21 mouse cellular contexts compared by ENCODE assay signal in genomic region chr5:132467364-132467743, GRCm38 (mm10).
"Had no signal": no experiment of that assay in that cellular context is flagged by ENCODE, and none has a peak within 500 bp of the region (broad histone marks: within the 10 kb centered on the region; RNA-seq: fewer than 3 reads in every experiment).

No protein-coding gene starts in this region.

- H3K36me3 ChIP-seq: forebrain, embryonic 15.5 days; hindbrain, embryonic 13.5 days; hindbrain, embryonic 15.5 days; kidney, embryonic 15.5 days; limb, embryonic 13.5 days; limb, embryonic 15.5 days; liver, embryonic 15.5 days had no signal

- DNase-seq: forebrain, postnatal 0 days; gastrocnemius, postnatal 14 days; gastrocnemius, postnatal 36 days; kidney, adult 11 months; kidney, adult 2 months; kidney, adult 9 months; kidney, postnatal 14 days; kidney, postnatal 36 days; layer of hippocampus, adult 9-11 months; left cerebral cortex, postnatal 4 days had no signal

- H3K4me2 ChIP-seq: forebrain, embryonic 15.5 days; heart, embryonic 11.5 days; hindbrain, embryonic 13.5 days; hindbrain, embryonic 15.5 days; kidney, embryonic 15.5 days; limb, embryonic 13.5 days; limb, embryonic 15.5 days had no signal

- H3K9ac ChIP-seq: forebrain, embryonic 15.5 days; forebrain, postnatal 0 days; hindbrain, embryonic 13.5 days; hindbrain, embryonic 15.5 days; kidney, embryonic 15.5 days; limb, embryonic 13.5 days; limb, embryonic 15.5 days; liver, embryonic 15.5 days had no signal

- H3K9me3 ChIP-seq: forebrain, embryonic 15.5 days; hindbrain, embryonic 13.5 days; hindbrain, embryonic 15.5 days; kidney, embryonic 15.5 days; limb, embryonic 13.5 days; limb, embryonic 15.5 days; liver, embryonic 15.5 days had no signal

- H3K27ac ChIP-seq: forebrain, embryonic 15.5 days; hindbrain, embryonic 13.5 days; hindbrain, embryonic 15.5 days; hindbrain, postnatal 0 days; kidney, embryonic 15.5 days; kidney, postnatal 0 days; left cerebral cortex, adult 2 months; limb, embryonic 13.5 days; limb, embryonic 15.5 days; liver, embryonic 15.5 days had no signal

- H3K27me3 ChIP-seq: forebrain, embryonic 15.5 days; hindbrain, embryonic 13.5 days; hindbrain, embryonic 15.5 days; kidney, embryonic 15.5 days; limb, embryonic 13.5 days; limb, embryonic 15.5 days; liver, embryonic 15.5 days had no signal

- H3K4me3 ChIP-seq: forebrain, embryonic 15.5 days; hindbrain, embryonic 13.5 days; hindbrain, embryonic 15.5 days; kidney, embryonic 15.5 days; left cerebral cortex, adult 2 months; limb, embryonic 13.5 days; limb, embryonic 15.5 days; liver, embryonic 15.5 days had no signal

- ATAC-seq: forebrain, embryonic 15.5 days; forebrain, postnatal 0 days; hindbrain, postnatal 0 days had no signal
